Mouse (Mus musculus) layer of hippocampus, postnatal 36 days (tissue): ENCODE results near the gene Taok2. TPM values are rescaled to one million over a fixed set of nuclear protein-coding genes. Genes with fewer than 3 reads are reported as not detected.

Experiments used
- DNase-seq, 2 experiments: peaks; one replicate each; pipeline ENCODE4 v3.0.0; 2022
- total RNA-seq, 2 experiments: library from RNA; stranded (reverse); gene quantifications; 2 replicates each; pipeline ENCODE4 v1.2.3; 2021

The Taok2 gene
- total RNA-seq, 2 experiments from 2014 or later = 151 to 165 TPM

GRCm38 (mm10) chr7:126825403-126825802, 59.1 kb downstream of the Taok2 start:
- no peak for DNase-seq

- DNase-seq = no peak
These were observed 60.6 kb downstream of the Taok2 start for GRCm38 (mm10) chr7:126823940-126824339.

- no peak for DNase-seq
These were observed 61.2 kb downstream of the Taok2 start for GRCm38 (mm10) chr7:126823202-126823711.

- DNase-seq = no peak
These were observed 61.8 kb downstream of the Taok2 start for GRCm38 (mm10) chr7:126822741-126823140.

- DNase-seq = peak; percentile 70 to 77
These were observed 62.5 kb downstream of the Taok2 start for GRCm38 (mm10) chr7:126821835-126822511.

GRCm38 (mm10) chr7:126818818-126819217, 65.7 kb downstream of the Taok2 start:
- DNase-seq = no peak

- no peak for DNase-seq
These were observed 66.9 kb downstream of the Taok2 start for GRCm38 (mm10) chr7:126817595-126817994.

- no peak for DNase-seq
These were observed 68.0 kb downstream of the Taok2 start for GRCm38 (mm10) chr7:126816494-126816893.

GRCm38 (mm10) chr7:126815726-126816222, 68.7 kb downstream of the Taok2 start:
- no peak for DNase-seq

Other genes starting within 250 kb of the Taok2 start
- gene Sgf29, start 235.4 kb downstream of the Taok2 start, total RNA-seq = 10 to 100 TPM; 25.6 to 30.3 TPM
- 10 to 100 TPM in 1 of 2 experiments, 1 to 10 TPM in 1; 6.3 to 11.2 TPM for gene Sult1a1, start 208.3 kb downstream of the Taok2 start, total RNA-seq
- 100 to 1,000 TPM in 1 of 2 experiments, 10 to 100 TPM in 1; 98.8 to 109 TPM for gene Bola2, start 189.3 kb downstream of the Taok2 start, total RNA-seq
- gene Slx1b, start 188.9 kb downstream of the Taok2 start, total RNA-seq = 10 to 100 TPM; 16.2 to 16.4 TPM
- 100 to 1,000 TPM; 114 to 121 TPM for gene Coro1a, start 176.9 kb downstream of the Taok2 start, total RNA-seq
- gene Mapk3, start 125.1 kb downstream of the Taok2 start, total RNA-seq = 100 to 1,000 TPM; 144 to 146 TPM
- gene Gdpd3, start 118.4 kb downstream of the Taok2 start, total RNA-seq = 1 to 10 TPM; 2.5 to 5.1 TPM
- gene Ypel3, start 107.7 kb downstream of the Taok2 start, total RNA-seq = 100 to 1,000 TPM; 278 to 291 TPM
- 1 to 10 TPM in 1 of 2 experiments, under 1 TPM in 1; 0.75 to 1.1 TPM for gene Tbx6, start 103.2 kb downstream of the Taok2 start, total RNA-seq
- 10 to 100 TPM; 54.3 to 59.5 TPM for gene Ppp4c, start 92.2 kb downstream of the Taok2 start, total RNA-seq
- gene Fam57b, start 87.0 kb downstream of the Taok2 start, total RNA-seq = 10 to 100 TPM; 75.1 to 83.3 TPM
- gene 4930451I11Rik, start 53.1 kb downstream of the Taok2 start, total RNA-seq = not detected
- 10 to 100 TPM; 16.1 to 17.7 TPM for gene Doc2a, start 37.3 kb downstream of the Taok2 start, total RNA-seq
- 10 to 100 TPM; 29.5 to 32.0 TPM for gene Hirip3, start 22.7 kb downstream of the Taok2 start, total RNA-seq
- gene Ino80e, start 22.3 kb downstream of the Taok2 start, total RNA-seq = 10 to 100 TPM; 53.5 to 56.0 TPM
- 10 to 100 TPM; 23.2 to 23.8 TPM for gene Tmem219, start 38.2 kb upstream of the Taok2 start, total RNA-seq
- gene Kctd13, start 44.2 kb upstream of the Taok2 start, total RNA-seq = 100 to 1,000 TPM; 161 to 171 TPM
- 10 to 100 TPM; 34.1 to 35.4 TPM for gene Asphd1, start 64.9 kb upstream of the Taok2 start, total RNA-seq
- 100 to 1,000 TPM; 427 to 447 TPM for gene Sez6l2, start 65.9 kb upstream of the Taok2 start, total RNA-seq
- 100 to 1,000 TPM; 159 to 164 TPM for gene Cdipt, start 91.2 kb upstream of the Taok2 start, total RNA-seq
- gene Cdiptos, start 91.4 kb upstream of the Taok2 start, total RNA-seq = under 1 TPM in 1 of 2 experiments, not detected in 1; 0.35 TPM
- 1 to 10 TPM; 7.2 to 8.4 TPM for gene Mvp, start 129.9 kb upstream of the Taok2 start, total RNA-seq
- gene Pagr1b, start 131.8 kb upstream of the Taok2 start, total RNA-seq = under 1 TPM in 1 of 2 experiments, not detected in 1; 0.90 TPM
- 10 to 100 TPM; 10.4 to 16.2 TPM for gene Pagr1a, start 132.6 kb upstream of the Taok2 start, total RNA-seq
- gene Gm42742, start 136.4 kb upstream of the Taok2 start, total RNA-seq = 10 to 100 TPM; 68.6 to 82.2 TPM
- 100 to 1,000 TPM; 229 to 233 TPM for gene Prrt2, start 136.5 kb upstream of the Taok2 start, total RNA-seq
- 100 to 1,000 TPM; 258 to 261 TPM for gene Maz, start 142.3 kb upstream of the Taok2 start, total RNA-seq
- gene Kif22, start 157.8 kb upstream of the Taok2 start, total RNA-seq = 1 to 10 TPM; 6.9 to 7.3 TPM
- gene Zg16, start 202.6 kb upstream of the Taok2 start, total RNA-seq = not detected
- 1 to 10 TPM in 1 of 2 experiments, under 1 TPM in 1; 0.92 to 1.1 TPM for gene AI467606, start 206.7 kb upstream of the Taok2 start, total RNA-seq
- under 1 TPM; 0.32 to 0.66 TPM for gene Qprt, start 237.5 kb upstream of the Taok2 start, total RNA-seq